Mouse (Mus musculus) regulatory T cell (primary cell): ENCODE results near the gene Gm21915.

Experiments used
- in situ Hi-C: fragments of 300-600 bp; cut with MboI, MseI; formaldehyde crosslinking; loops from one replicate; pipeline ENCODE4 v1.15.1; 2025; ENCODE audit warnings: high pct_unique_total_duplicates

The Gm21915 gene

GRCm38 (mm10) chr9:40670313-40670712 lies at the start of gene Gm21915:
Gene Gm21915 (plus strand): TSS chr9:40670613.
- in situ Hi-C loops = no loop called here

GRCm38 (mm10) chr9:40622265-40622664 lies 48.1 kb upstream of the Gm21915 start:
- in situ Hi-C loops = no loop called here

- in situ Hi-C loops = no loop called here
These were observed 47.6 kb upstream of the Gm21915 start for GRCm38 (mm10) chr9:40622793-40623192.

- in situ Hi-C loops = no loop called here
These were observed 45.1 kb upstream of the Gm21915 start for GRCm38 (mm10) chr9:40625341-40625740.

- in situ Hi-C loops = no loop called here
These were observed 43.8 kb upstream of the Gm21915 start for GRCm38 (mm10) chr9:40626566-40626965.

- in situ Hi-C loops = no loop called here
These were observed 43.2 kb upstream of the Gm21915 start for GRCm38 (mm10) chr9:40627146-40627713.

GRCm38 (mm10) chr9:40628130-40629069 lies 42.0 kb upstream of the Gm21915 start:
- in situ Hi-C loops = no loop called here

GRCm38 (mm10) chr9:40629441-40629840 lies 41.0 kb upstream of the Gm21915 start:
- in situ Hi-C loops = no loop called here

- in situ Hi-C loops = no loop called here
These were observed 39.3 kb upstream of the Gm21915 start for GRCm38 (mm10) chr9:40631101-40631500.

- in situ Hi-C loops = no loop called here
These were observed 38.9 kb upstream of the Gm21915 start for GRCm38 (mm10) chr9:40631505-40631904.

- in situ Hi-C loops = loop anchor here (5.0 kb wide), 1 partner anchor 121 kb away; no protein-coding TSS in a partner anchor
These were observed 34.4 kb upstream of the Gm21915 start for GRCm38 (mm10) chr9:40636054-40636453.

GRCm38 (mm10) chr9:40637705-40638393 lies 32.6 kb upstream of the Gm21915 start:
- in situ Hi-C loops = loop anchor here (5.0 kb wide), 1 partner anchor 119 kb away; no protein-coding TSS in a partner anchor

- in situ Hi-C loops = loop anchor here (5.0 kb wide), 1 partner anchor 119 kb away; no protein-coding TSS in a partner anchor
These were observed 31.9 kb upstream of the Gm21915 start for GRCm38 (mm10) chr9:40638394-40639049.

GRCm38 (mm10) chr9:40639536-40640187 lies 30.8 kb upstream of the Gm21915 start:
- in situ Hi-C loops = loop anchor here (5.0 kb wide), 1 partner anchor 118 kb away; no protein-coding TSS in a partner anchor

GRCm38 (mm10) chr9:40641318-40641717 lies 29.1 kb upstream of the Gm21915 start:
- in situ Hi-C loops = no loop called here

GRCm38 (mm10) chr9:40642470-40643220 lies 27.8 kb upstream of the Gm21915 start:
- in situ Hi-C loops = no loop called here

- in situ Hi-C loops = no loop called here
These were observed 21.0 kb upstream of the Gm21915 start for GRCm38 (mm10) chr9:40649444-40649843.

- in situ Hi-C loops = no loop called here
These were observed 20.4 kb upstream of the Gm21915 start for GRCm38 (mm10) chr9:40649983-40650382.

GRCm38 (mm10) chr9:40651239-40651859 lies 19.1 kb upstream of the Gm21915 start:
- in situ Hi-C loops = no loop called here

GRCm38 (mm10) chr9:40652757-40653156 lies 17.7 kb upstream of the Gm21915 start:
- in situ Hi-C loops = no loop called here
